Mouse (Mus musculus): ENCODE measurements around the gene Donson. TPM values are rescaled to one million over a fixed set of nuclear protein-coding genes. Genes with fewer than 3 reads are reported as not detected.

Donson gene
- polyA plus RNA-seq, 1 experiment from 2014 or later: 19.2 TPM

DNA sequence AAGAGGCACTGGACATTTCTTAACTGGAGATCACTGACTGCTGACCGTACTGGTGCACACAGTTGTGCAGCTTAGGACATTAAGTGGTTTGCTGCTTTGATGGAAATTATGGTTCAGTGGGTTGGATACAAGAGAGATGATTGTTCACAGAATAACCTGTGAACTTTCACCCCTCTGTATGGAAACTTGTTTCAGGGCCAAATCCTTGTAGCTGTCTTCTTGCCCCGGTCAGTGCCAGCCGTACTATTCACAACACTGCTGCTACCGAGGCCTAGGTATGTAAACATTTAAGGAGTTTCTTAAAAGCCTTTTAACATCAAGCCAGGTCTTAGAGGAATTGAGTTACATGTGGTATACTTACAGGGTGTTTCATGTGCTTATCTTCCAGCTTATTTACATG is 14.1 kb downstream of the Donson start:
- Histone ChIP-seq H3K9ac (ENCODE audit: low read depth, low read length) (no peak overlapping the region), H3K27ac (ENCODE audit: low read length) (no peak overlapping the region), H3K4me2 (ENCODE audit: low read length) (no peak overlapping the region), H3K4me3 (ENCODE audit: low read depth, low read length) (no peak overlapping the region), H3K27me3 (ENCODE audit: control insufficient read depth, insufficient read depth, low read depth, low read length) (no peaks in the 10 kb centered on the region), H3K4me1 (ENCODE audit: control insufficient read depth, insufficient read depth, low read length) (no peaks in the 10 kb centered on the region), H3K9me3 (replicated peaks; ENCODE audit: control insufficient read depth, low read length, poor library complexity, severe bottlenecking) (no peaks in the 10 kb centered on the region), H3K36me3 (ENCODE audit: control insufficient read depth, insufficient read depth, low read length) (peaks cover 42% of the 10 kb centered on the region)
- WGBS: 89% methylated on average over 4 of the region's 4 CpGs
- ATAC-seq: no peak

DNA sequence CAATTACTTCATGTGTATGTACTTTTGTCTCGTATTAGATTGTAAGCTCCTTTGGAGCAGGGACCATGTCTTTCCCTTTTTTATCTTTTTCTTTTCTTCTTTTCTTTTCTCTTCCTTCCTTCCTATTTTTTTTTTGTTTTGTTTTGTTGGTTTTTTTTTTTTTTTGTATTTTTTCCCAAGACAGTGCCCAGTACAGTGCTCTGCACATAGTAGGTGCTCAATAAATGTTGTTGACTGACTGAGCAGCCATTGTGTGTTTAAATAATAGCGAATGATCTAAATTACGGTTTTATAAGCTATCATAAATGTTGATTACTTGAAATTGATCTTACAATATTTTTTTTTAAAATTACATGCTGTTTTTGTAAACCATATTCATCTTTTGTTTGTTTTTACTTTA is 24.8 kb downstream of the Donson start:
- WGBS: 94% methylated on average over 3 of the region's 3 CpGs
- H3K4me3 ChIP-seq (ENCODE audit: low read depth, low read length): no peak overlapping the region
- ATAC-seq: no peak

DNA sequence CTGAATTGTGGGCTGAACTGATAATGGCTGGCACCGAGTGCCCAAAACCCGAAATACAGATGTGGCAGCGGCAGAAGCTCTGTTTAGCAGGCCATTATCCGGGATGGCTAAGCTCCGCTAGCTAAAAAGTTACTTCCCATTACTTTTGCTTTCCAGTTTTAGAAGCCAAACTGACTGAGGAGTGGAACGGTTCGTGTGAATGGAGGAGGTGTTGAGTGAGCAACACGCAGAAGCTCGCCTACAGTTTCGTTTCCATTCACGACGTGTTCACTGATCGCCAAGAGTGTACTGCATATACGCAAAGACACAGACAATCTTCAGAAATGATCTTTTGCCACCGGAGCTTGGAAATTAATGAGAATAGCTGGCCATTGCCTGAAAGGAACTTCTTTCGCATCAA is 26.2 kb downstream of the Donson start:
- Histone ChIP-seq H3K36me3 (ENCODE audit: control insufficient read depth, insufficient read depth, low read length) (peaks cover 60% of the 10 kb centered on the region), H3K9me3 (replicated peaks; ENCODE audit: control insufficient read depth, low read length, poor library complexity, severe bottlenecking) (no peaks in the 10 kb centered on the region), H3K4me3 (ENCODE audit: low read depth, low read length) (no peak overlapping the region), H3K27me3 (ENCODE audit: control insufficient read depth, insufficient read depth, low read depth, low read length) (no peaks in the 10 kb centered on the region), H3K4me1 (ENCODE audit: control insufficient read depth, insufficient read depth, low read length) (peaks cover 11% of the 10 kb centered on the region), H3K9ac (ENCODE audit: low read depth, low read length) (no peak overlapping the region), H3K4me2 (ENCODE audit: low read length) (no peak overlapping the region), H3K27ac (ENCODE audit: low read length) (no peak overlapping the region)
- no peak for ATAC-seq
- WGBS: 96% methylated on average over 16 of the region's 16 CpGs

More for the DNA sequence above, 24.8 kb downstream of the Donson start:
- H3K27ac ChIP-seq (ENCODE audit: low read length): no peak overlapping the region
- peaks cover 48% of the 10 kb centered on the region for H3K36me3 ChIP-seq (ENCODE audit: control insufficient read depth, insufficient read depth, low read length)
- peaks cover 11% of the 10 kb centered on the region for H3K4me1 ChIP-seq (ENCODE audit: control insufficient read depth, insufficient read depth, low read length)
- no peaks in the 10 kb centered on the region for H3K27me3 ChIP-seq (ENCODE audit: control insufficient read depth, insufficient read depth, low read depth, low read length)
- H3K9me3 ChIP-seq (replicated peaks; ENCODE audit: control insufficient read depth, low read length, poor library complexity, severe bottlenecking): no peaks in the 10 kb centered on the region
- H3K4me2 ChIP-seq (ENCODE audit: low read length): no peak overlapping the region
- no peak overlapping the region for H3K9ac ChIP-seq (ENCODE audit: low read depth, low read length)

DNA sequence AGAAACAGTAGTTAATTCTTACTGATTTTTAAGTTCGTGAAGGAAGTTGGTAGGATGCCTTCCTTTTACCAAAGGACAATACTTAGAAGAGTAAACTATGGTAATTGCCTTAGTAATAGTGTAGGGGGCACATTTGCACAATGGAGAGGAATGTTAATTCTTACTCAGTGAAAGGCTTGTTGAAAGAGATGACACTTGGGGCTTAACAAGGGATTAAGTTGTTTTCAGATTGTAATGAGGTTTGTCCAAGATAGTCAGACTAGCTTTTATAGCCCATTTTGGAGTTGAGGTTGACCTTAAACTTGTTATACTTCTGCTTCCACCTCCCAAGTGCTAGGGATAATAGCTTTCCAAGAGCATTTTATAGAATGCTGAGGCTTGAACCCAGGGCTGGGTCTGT is 27.2 kb downstream of the Donson start:
- no peak overlapping the region for H3K27ac ChIP-seq (ENCODE audit: low read length)
- 29% methylated on average over 1 of the region's 1 CpGs for WGBS
- H3K4me2 ChIP-seq (ENCODE audit: low read length): no peak overlapping the region
- H3K36me3 ChIP-seq (ENCODE audit: control insufficient read depth, insufficient read depth, low read length): peaks cover 63% of the 10 kb centered on the region
- H3K9me3 ChIP-seq (replicated peaks; ENCODE audit: control insufficient read depth, low read length, poor library complexity, severe bottlenecking): no peaks in the 10 kb centered on the region
- no peak overlapping the region for H3K9ac ChIP-seq (ENCODE audit: low read depth, low read length)
- H3K27me3 ChIP-seq (ENCODE audit: control insufficient read depth, insufficient read depth, low read depth, low read length): no peaks in the 10 kb centered on the region
- no peak overlapping the region for H3K4me3 ChIP-seq (ENCODE audit: low read depth, low read length)
- peaks cover 11% of the 10 kb centered on the region for H3K4me1 ChIP-seq (ENCODE audit: control insufficient read depth, insufficient read depth, low read length)
- no peak for ATAC-seq

DNA sequence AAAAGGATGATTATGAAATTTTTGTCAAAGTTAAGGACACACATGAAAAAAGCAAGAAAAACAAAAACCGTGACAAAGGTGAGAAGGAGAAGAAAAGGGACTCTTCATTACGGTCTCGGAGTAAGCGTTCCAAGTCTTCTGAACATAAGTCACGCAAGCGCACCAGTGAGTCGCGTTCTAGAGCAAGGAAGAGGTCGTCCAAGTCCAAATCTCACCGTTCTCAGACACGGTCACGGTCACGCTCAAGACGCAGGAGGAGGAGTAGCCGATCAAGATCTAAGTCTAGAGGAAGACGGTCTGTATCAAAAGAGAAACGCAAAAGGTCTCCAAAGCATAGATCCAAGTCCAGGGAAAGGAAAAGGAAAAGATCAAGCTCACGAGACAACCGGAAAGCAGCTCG is 28.8 kb downstream of the Donson start:
- no peak overlapping the region for H3K27ac ChIP-seq (ENCODE audit: low read length)
- H3K27me3 ChIP-seq (ENCODE audit: control insufficient read depth, insufficient read depth, low read depth, low read length): no peaks in the 10 kb centered on the region
- no peak overlapping the region for H3K4me3 ChIP-seq (ENCODE audit: low read depth, low read length)
- WGBS: 96% methylated on average over 20 of the region's 20 CpGs
- peaks cover 70% of the 10 kb centered on the region for H3K36me3 ChIP-seq (ENCODE audit: control insufficient read depth, insufficient read depth, low read length)
- H3K4me2 ChIP-seq (ENCODE audit: low read length): no peak overlapping the region
- no peak overlapping the region for H3K9ac ChIP-seq (ENCODE audit: low read depth, low read length)
- ATAC-seq: no peak
- peaks cover 11% of the 10 kb centered on the region for H3K4me1 ChIP-seq (ENCODE audit: control insufficient read depth, insufficient read depth, low read length)
- H3K9me3 ChIP-seq (replicated peaks; ENCODE audit: control insufficient read depth, low read length, poor library complexity, severe bottlenecking): no peaks in the 10 kb centered on the region

DNA sequence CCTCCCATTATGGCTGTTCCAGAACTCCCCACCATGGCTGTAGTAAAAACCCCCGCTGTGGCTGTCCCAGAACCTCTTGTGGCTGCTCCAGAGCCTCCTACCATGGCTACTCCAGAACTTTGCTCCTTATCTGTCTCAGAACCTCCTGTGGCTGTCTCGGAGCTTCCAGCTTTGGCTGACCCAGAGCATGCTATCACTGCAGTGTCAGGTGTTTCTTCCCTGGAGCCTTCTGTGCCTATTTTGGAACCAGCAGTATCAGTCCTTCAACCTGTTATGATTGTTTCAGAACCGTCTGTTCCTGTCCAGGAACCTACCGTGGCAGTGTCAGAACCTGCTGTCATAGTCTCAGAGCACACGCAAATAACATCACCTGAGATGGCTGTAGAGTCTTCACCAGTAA is 30.1 kb downstream of the Donson start:
- Histone ChIP-seq H3K9ac (ENCODE audit: low read depth, low read length) (no peak overlapping the region), H3K27ac (ENCODE audit: low read length) (no peak overlapping the region), H3K4me2 (ENCODE audit: low read length) (no peak overlapping the region), H3K9me3 (replicated peaks; ENCODE audit: control insufficient read depth, low read length, poor library complexity, severe bottlenecking) (no peaks in the 10 kb centered on the region), H3K4me3 (ENCODE audit: low read depth, low read length) (no peak overlapping the region), H3K27me3 (ENCODE audit: control insufficient read depth, insufficient read depth, low read depth, low read length) (no peaks in the 10 kb centered on the region), H3K4me1 (ENCODE audit: control insufficient read depth, insufficient read depth, low read length) (peaks cover 11% of the 10 kb centered on the region), H3K36me3 (ENCODE audit: control insufficient read depth, insufficient read depth, low read length) (peaks cover 68% of the 10 kb centered on the region)
- no peak for ATAC-seq
- 96% methylated on average over 5 of the region's 5 CpGs for WGBS

DNA sequence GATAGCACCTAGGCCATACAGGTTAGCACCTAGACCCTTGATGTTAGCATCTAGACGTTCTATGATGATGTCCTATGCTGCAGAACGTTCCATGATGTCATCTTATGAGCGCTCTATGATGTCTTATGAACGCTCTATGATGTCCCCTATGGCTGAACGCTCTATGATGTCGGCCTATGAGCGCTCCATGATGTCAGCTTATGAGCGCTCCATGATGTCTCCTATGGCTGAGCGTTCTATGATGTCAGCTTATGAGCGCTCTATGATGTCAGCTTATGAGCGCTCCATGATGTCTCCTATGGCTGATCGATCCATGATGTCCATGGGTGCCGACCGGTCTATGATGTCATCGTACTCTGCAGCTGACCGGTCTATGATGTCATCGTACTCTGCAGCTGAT is 31.3 kb downstream of the Donson start:
- Histone ChIP-seq H3K27me3 (ENCODE audit: control insufficient read depth, insufficient read depth, low read depth, low read length) (no peaks in the 10 kb centered on the region), H3K27ac (ENCODE audit: low read length) (no peak overlapping the region), H3K4me2 (ENCODE audit: low read length) (no peak overlapping the region), H3K4me1 (ENCODE audit: control insufficient read depth, insufficient read depth, low read length) (peaks cover 14% of the 10 kb centered on the region), H3K9me3 (replicated peaks; ENCODE audit: control insufficient read depth, low read length, poor library complexity, severe bottlenecking) (no peaks in the 10 kb centered on the region), H3K4me3 (ENCODE audit: low read depth, low read length) (no peak overlapping the region), H3K36me3 (ENCODE audit: control insufficient read depth, insufficient read depth, low read length) (peaks cover 67% of the 10 kb centered on the region), H3K9ac (ENCODE audit: low read depth, low read length) (no peak overlapping the region)
- ATAC-seq: peak; percentile 45; the same call in 1 of the 2 replicates
- 99% methylated on average over 17 of the region's 17 CpGs for WGBS

DNA sequence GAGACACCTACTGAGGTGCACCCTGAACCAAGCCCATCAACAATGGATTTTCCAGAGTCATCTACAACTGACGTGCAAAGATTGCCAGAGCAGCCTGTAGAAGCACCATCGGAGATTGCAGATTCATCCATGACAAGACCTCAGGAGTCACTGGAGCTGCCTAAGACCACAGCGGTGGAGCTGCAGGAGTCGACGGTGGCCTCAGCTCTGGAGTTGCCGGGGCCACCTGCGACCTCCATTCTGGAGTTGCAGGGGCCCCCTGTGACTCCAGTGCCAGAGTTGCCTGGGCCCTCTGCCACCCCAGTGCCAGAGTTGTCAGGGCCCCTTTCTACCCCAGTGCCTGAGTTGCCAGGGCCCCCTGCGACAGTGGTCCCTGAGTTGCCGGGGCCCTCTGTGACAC is 33.3 kb downstream of the Donson start:
- H3K36me3 ChIP-seq (ENCODE audit: control insufficient read depth, insufficient read depth, low read length): peaks cover 60% of the 10 kb centered on the region
- H3K9me3 ChIP-seq (replicated peaks; ENCODE audit: control insufficient read depth, low read length, poor library complexity, severe bottlenecking): no peaks in the 10 kb centered on the region
- no peak for ATAC-seq
- no peak overlapping the region for H3K4me2 ChIP-seq (ENCODE audit: low read length)
- H3K4me3 ChIP-seq (ENCODE audit: low read depth, low read length): no peak overlapping the region
- H3K4me1 ChIP-seq (ENCODE audit: control insufficient read depth, insufficient read depth, low read length): peaks cover 5% of the 10 kb centered on the region
- WGBS: 97% methylated on average over 9 of the region's 9 CpGs
- H3K27ac ChIP-seq (ENCODE audit: low read length): no peak overlapping the region
- H3K9ac ChIP-seq (ENCODE audit: low read depth, low read length): no peak overlapping the region
- no peaks in the 10 kb centered on the region for H3K27me3 ChIP-seq (ENCODE audit: control insufficient read depth, insufficient read depth, low read depth, low read length)

DNA sequence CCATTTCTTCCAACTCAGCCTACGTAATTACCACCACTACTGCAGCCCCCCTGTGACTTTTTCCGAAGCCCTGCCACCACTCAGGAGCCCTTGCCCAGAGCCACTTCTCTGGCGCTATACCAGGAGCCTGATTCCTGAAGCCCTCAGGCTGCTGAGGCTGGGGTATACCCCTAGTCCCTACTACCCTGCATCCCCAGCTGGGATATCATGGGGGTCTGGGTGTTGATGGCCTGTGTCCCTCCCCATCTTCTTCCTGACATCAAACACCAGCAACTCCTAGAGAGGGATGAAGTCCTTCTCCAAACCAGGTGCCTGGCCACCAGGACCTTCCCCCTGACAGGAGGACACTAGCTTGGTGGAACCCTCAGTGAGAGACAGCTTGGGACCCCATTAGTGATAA is 36.4 kb downstream of the Donson start:
- Histone ChIP-seq H3K4me1 (ENCODE audit: control insufficient read depth, insufficient read depth, low read length) (peaks cover 17% of the 10 kb centered on the region), H3K4me3 (ENCODE audit: low read depth, low read length) (no peak overlapping the region), H3K4me2 (ENCODE audit: low read length) (no peak overlapping the region), H3K27ac (ENCODE audit: low read length) (no peak overlapping the region), H3K9me3 (replicated peaks; ENCODE audit: control insufficient read depth, low read length, poor library complexity, severe bottlenecking) (no peaks in the 10 kb centered on the region), H3K9ac (ENCODE audit: low read depth, low read length) (no peak overlapping the region), H3K36me3 (ENCODE audit: control insufficient read depth, insufficient read depth, low read length) (peaks cover 30% of the 10 kb centered on the region), H3K27me3 (ENCODE audit: control insufficient read depth, insufficient read depth, low read depth, low read length) (no peaks in the 10 kb centered on the region)
- 92% methylated on average over 3 of the region's 3 CpGs for WGBS
- no peak for ATAC-seq

DNA sequence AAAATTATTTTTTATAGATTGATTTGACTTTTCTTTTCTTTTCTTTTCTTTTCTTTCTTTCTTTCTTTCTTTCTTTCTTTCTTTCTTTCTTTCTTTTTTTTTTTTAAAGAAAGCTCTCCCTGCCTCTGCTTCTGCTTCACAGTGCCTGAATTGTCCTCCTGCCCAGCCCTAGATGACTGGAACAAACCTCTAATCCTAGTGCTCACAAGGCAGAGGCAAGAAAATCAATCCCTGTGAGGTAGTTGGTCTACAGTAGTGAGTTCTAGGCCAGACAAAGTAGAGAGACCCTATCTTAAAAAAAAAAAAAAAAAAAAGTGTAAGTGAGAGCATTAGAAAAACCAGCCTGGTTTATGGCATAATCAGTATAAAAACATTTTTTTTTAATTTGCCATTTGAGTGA is 38.8 kb downstream of the Donson start:
- H3K27me3 ChIP-seq (ENCODE audit: control insufficient read depth, insufficient read depth, low read depth, low read length): no peaks in the 10 kb centered on the region
- H3K27ac ChIP-seq (ENCODE audit: low read length): no peak overlapping the region
- no peak overlapping the region for H3K4me3 ChIP-seq (ENCODE audit: low read depth, low read length)
- ATAC-seq: no peak
- no peak overlapping the region for H3K4me2 ChIP-seq (ENCODE audit: low read length)
- peaks cover 22% of the 10 kb centered on the region for H3K4me1 ChIP-seq (ENCODE audit: control insufficient read depth, insufficient read depth, low read length)
- no peaks in the 10 kb centered on the region for H3K9me3 ChIP-seq (replicated peaks; ENCODE audit: control insufficient read depth, low read length, poor library complexity, severe bottlenecking)
- H3K36me3 ChIP-seq (ENCODE audit: control insufficient read depth, insufficient read depth, low read length): peaks cover 10% of the 10 kb centered on the region
- H3K9ac ChIP-seq (ENCODE audit: low read depth, low read length): no peak overlapping the region
